Mouse (Mus musculus): ENCODE results near the gene Prtn3. TPM values are rescaled to one million over a fixed set of nuclear protein-coding genes. Genes with fewer than 3 reads are reported as not detected.

The Prtn3 gene
- total RNA-seq, 2 experiments from 2014 or later = 2.3 to 3.1 TPM

GRCm38 (mm10) chr10:79853860-79854795 is 20.1 kb upstream of the Prtn3 start, which contains the start of gene Ptbp1:
Ptbp1 (plus strand) TSS chr10:79854427.
- peak; percentile 99 to 100 for DNase-seq (ENCODE audit: low spot score in 2 of 2)
- intact Hi-C loops (cut with DNase I) = no loop called here

DNA sequence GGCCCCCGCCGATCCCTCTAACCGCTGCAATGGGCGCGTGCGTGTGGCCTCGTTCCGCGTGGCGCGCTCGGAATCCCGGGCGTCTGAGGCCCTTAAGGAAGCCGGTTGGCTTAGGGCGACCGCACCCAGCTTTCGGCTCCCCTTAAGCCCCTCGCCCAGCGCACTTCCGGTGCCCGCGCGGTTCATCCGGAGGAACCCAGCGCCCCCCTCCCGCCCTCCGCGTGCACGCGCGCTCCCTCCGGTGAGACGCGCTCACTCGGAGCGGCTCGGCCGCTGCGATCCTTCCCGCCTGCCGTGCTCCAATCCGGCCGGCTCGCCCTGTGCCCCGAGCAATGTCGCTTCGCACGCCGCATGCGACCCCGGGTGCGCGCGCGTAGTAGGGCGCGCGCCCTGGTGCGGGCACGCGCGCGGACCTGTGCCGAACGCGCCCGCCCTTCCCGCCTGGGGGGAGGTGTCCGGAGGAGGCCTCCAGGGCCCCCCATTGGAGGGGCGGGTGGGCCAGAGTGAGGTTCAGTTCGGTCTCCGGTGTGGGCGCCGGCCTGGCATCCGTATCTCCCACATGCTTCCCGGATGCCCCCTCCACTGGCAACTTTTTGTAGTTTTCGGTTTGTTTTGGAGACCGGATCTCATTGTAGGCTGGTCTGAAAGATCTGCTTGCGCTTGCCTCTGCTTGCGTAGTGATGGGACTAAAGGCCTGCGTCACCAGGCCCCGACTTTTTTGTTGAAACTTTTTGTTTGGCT is 19.3 kb upstream of the Prtn3 start:
- DNase-seq (ENCODE audit: low spot score in 2 of 2) = peak in 1 of 2 experiments; percentile 60
- intact Hi-C loops (cut with DNase I) = no loop called here

GRCm38 (mm10) chr10:79855558-79856184 is 18.6 kb upstream of the Prtn3 start:
- DNase-seq (ENCODE audit: low spot score in 2 of 2) = no peak

DNA sequence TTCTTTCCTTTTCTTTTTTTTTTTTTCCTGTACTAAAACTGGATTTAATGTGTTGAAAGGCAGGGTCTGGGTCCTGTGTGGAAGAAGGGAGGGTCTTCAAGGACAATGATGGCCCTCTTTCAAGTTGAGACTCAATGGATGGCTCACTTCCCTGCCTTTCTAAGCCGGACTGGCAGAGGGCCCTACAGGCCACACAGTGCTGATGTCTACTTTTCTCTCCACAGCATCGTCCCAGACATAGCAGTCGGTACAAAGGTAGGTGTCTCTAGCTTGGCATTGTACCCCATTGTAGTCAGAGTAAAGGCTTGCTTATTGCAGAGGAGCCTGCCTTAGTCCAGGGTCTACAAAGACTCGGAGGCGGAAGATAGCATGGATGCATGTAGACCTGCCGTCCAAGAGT is 18.0 kb upstream of the Prtn3 start:
- DNase-seq (ENCODE audit: low spot score in 2 of 2) = no peak
- intact Hi-C loops (cut with DNase I) = no loop called here

More at GRCm38 (mm10) chr10:79855558-79856184, 18.6 kb upstream of the Prtn3 start:
- intact Hi-C loops (cut with DNase I) = no loop called here

- DNase-seq (ENCODE audit: low spot score in 2 of 2) = no peak
These were observed 17.4 kb upstream of the Prtn3 start for GRCm38 (mm10) chr10:79856704-79857451.

DNA sequence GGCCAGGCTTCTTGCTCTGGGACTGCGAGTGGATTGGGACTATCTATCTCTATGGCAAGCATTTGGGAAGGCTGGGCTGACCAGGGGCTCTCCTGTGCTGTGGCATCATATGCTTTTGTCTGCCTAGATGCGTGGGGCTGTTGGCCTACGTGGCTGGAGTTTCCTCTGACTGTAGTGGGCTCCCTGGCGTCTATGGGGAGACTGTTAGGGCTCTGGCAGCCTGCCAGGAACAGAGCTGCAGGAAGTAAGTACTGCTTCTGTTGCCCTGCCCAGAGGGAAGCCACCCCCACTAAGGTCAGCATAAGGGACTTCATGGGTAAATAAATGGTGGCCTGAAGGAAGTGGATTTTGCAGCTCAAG is 16.8 kb upstream of the Prtn3 start:
- intact Hi-C loops (cut with DNase I) = no loop called here
- peak in 1 of 2 experiments; percentile 71 for DNase-seq (ENCODE audit: low spot score in 2 of 2)

More at GRCm38 (mm10) chr10:79856704-79857451, 17.4 kb upstream of the Prtn3 start:
- intact Hi-C loops (cut with DNase I) = no loop called here

- DNase-seq (ENCODE audit: low spot score in 2 of 2) = no peak
- intact Hi-C loops (cut with DNase I) = no loop called here
These were observed 16.4 kb upstream of the Prtn3 start for GRCm38 (mm10) chr10:79857894-79858293.

GRCm38 (mm10) chr10:79858416-79859074 is 15.7 kb upstream of the Prtn3 start:
- intact Hi-C loops (cut with DNase I) = no loop called here

GRCm38 (mm10) chr10:79859116-79859515 is 15.2 kb upstream of the Prtn3 start:
- no peak for DNase-seq (ENCODE audit: low spot score in 2 of 2)
- intact Hi-C loops (cut with DNase I) = no loop called here

More at GRCm38 (mm10) chr10:79858416-79859074, 15.7 kb upstream of the Prtn3 start:
- peak; percentile 77 to 78 for DNase-seq (ENCODE audit: low spot score in 2 of 2)

DNA sequence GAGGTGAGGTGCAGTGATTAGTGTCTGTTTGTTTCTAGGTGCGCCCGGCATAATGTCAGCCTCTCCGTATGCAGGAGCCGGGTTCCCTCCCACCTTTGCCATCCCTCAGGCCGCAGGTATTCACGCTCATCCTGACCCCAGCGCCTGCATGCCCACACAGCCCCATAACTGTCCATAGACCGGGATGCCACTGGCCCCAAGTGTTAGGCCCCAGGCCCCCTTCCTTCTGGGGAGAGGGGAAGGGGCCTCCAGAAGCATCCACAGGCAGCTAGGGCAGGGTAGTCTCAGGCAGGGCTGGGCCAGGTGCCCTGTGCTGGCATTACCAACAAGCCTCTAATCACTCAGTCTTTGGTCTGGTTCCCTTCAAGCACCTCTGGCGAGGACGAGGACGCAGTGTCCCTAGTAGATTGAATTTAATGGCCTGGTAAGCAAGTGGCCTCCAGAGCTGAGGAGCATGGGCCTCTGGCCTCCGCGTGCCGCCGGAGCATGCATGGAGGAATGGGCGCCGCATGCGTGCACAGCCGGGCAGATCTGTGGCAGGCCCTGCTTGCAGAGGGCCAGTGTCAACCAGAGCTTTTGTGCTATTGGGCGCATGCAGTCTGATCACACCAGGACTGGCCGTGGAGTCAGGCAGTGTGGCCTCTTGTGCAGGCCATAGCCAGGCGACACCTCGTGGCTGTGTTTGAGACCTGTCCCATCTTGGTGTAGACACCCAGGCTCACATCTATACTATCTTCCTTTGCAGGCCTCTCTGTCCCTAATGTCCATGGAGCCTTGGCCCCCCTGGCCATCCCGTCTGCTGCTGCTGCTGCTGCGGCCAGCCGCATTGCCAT is 14.0 kb upstream of the Prtn3 start:
- intact Hi-C loops (cut with DNase I) = no loop called here
- DNase-seq (ENCODE audit: low spot score in 2 of 2) = no peak

DNA sequence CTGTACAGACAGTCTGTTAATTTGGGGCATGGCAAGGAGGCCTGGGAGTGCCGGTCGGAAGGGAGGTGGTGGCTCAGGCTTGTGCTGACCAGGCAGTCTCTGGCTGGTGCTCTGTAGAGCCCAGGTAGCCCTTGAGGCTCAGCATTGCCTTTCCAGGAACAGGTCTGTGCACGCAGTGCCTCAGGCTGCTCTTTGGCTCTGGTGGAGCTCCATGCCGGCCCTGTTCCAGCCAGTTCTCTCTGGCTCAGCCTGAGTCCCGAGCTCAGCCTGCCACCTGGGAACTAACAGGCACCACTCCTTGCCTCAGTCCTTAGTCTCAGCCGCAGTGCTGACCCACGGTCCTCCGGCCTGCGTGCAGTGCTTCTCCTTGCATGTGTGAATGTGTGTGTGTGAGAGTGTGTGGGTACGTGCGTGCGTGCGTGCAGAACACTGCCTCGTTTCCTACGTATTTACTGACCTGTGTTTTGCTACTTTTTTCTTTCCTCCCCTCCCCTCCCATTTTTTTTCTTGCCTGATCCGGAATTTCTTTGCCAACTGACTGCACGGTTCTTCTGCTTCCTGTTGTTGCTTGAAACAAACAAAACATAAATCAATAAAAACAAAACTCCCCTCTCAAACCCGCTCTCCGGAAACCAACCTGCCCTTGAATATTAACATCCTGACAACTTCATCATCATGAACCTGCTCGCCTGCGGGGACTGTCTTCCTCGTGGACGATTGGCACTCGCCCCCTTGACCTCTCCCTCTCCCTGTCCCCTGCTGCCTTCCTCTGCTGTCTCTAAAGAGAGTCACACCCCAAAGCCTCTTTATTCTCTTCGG is 12.8 kb upstream of the Prtn3 start:
- no peak for DNase-seq (ENCODE audit: low spot score in 2 of 2)
- intact Hi-C loops (cut with DNase I) = no loop called here

DNA sequence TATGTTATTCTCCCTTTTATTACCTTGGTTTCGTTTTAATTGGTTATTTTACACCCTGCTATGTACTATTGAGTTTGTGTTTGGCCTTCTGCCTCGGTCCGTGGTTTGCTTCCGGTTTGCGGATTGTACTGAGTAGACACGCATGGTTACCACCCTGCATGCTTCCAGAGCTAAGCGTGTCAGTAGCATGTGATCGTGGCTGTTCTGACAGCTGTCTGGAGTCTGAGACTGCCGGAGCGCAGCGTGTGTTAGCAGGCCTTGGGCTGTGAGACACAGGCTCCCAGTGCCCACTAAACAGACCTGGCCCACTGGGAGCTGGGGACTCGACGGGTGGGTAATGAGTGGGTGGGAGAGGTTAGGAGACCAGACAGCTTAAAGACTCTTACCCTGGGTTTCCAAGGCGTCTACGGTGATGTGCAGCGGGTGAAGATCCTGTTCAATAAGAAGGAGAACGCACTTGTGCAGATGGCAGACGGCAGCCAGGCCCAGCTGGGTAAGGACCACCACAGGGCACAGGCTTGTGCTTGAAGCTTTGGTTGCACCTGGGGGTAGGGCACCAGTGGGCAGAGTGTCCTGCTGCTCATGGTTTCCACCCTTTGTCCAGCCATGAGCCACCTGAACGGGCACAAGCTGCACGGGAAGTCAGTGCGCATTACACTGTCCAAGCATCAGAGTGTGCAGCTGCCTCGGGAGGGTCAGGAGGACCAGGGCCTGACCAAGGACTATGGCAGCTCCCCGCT is 12.1 kb upstream of the Prtn3 start:
- intact Hi-C loops (cut with DNase I) = no loop called here
- DNase-seq (ENCODE audit: low spot score in 2 of 2) = no peak

GRCm38 (mm10) chr10:79862925-79863324 is 11.4 kb upstream of the Prtn3 start:
- intact Hi-C loops (cut with DNase I) = no loop called here
- DNase-seq (ENCODE audit: low spot score in 2 of 2) = no peak

- DNase-seq (ENCODE audit: low spot score in 2 of 2) = no peak
- intact Hi-C loops (cut with DNase I) = no loop called here
These were observed 9.7 kb upstream of the Prtn3 start for GRCm38 (mm10) chr10:79864351-79865188.

DNA sequence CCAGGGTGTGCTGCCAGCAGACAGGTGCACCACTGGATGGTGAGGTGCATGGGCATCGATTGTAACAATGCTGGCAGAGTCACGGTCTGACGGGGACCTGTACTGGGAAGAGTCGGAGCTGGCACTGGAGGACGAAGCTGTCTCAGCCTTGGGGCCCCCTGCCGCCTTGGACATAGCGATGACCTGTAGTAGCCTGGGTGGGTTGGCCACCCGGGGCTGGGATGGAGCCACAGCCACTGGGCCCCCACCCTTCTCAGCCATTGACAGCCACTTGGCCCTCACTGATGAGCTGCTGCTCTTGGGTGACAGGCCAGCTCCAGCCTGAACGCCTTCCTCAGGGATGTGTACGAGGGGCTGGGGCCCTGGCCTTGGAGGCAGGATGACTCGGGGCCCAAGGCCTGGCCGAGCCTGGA is 9.1 kb upstream of the Prtn3 start:
- intact Hi-C loops (cut with DNase I) = no loop called here
- DNase-seq (ENCODE audit: low spot score in 2 of 2) = no peak
